Mouse (Mus musculus) forebrain, embryonic 15.5 days (tissue): ENCODE results near the gene Actn3. TPM values are rescaled to one million over a fixed set of nuclear protein-coding genes. Genes with fewer than 3 reads are reported as not detected.
A peak's percentile ranks its signal among the peaks of the same experiment; 100 is the strongest.

Experiments
- ATAC-seq: fragments of 200-750 bp; cut with Nextera tagmentation; replicated peaks from 2 replicates; pipeline ENCODE4 v1.8.0; 2017; ENCODE audit warnings: mild to moderate bottlenecking, moderate TSS enrichment, moderate library complexity
- H3K27ac ChIP-seq: fragments of 300-500 bp; sonication (generic); replicated peaks from 2 replicates; pipeline ENCODE4 v1.5.1; 2015; ENCODE audit warnings: mild to moderate bottlenecking, inconsistent platforms
- H3K27me3 ChIP-seq: fragments of 300-500 bp; sonication (generic); 2 replicates; pipeline ENCODE4 v1.6.1; 2015; ENCODE audit warnings: inconsistent platforms
- H3K36me3 ChIP-seq: fragments of 300-500 bp; sonication (generic); 2 replicates; pipeline ENCODE4 v1.6.1; 2015; ENCODE audit warnings: mild to moderate bottlenecking, inconsistent platforms
- H3K4me1 ChIP-seq: fragments of 300-500 bp; sonication (generic); 2 replicates; pipeline ENCODE4 v1.6.1; 2015; ENCODE audit warnings: inconsistent platforms
- H3K4me2 ChIP-seq: fragments of 300-500 bp; sonication (generic); replicated peaks from 2 replicates; pipeline ENCODE4 v1.6.1; 2015; ENCODE audit warnings: mild to moderate bottlenecking, inconsistent platforms
- H3K4me3 ChIP-seq: fragments of 300-500 bp; sonication (generic); 2 replicates; pipeline ENCODE4 v1.5.1; 2015; ENCODE audit warnings: mild to moderate bottlenecking, inconsistent platforms
- H3K9ac ChIP-seq: fragments of 300-500 bp; sonication (generic); replicated peaks from 2 replicates; pipeline ENCODE4 v1.6.1; 2015; ENCODE audit warnings: mild to moderate bottlenecking, inconsistent platforms
- H3K9me3 ChIP-seq: fragments of 300-500 bp; sonication (generic); 2 replicates; pipeline ENCODE4 v1.6.1; 2016; ENCODE audit warnings: inconsistent platforms
- WGBS: fragments of 180-500 bp; shearing (Covaris S2); methylation state at CpG from one replicate; pipeline ENCODE4 v1.1.7; 2015; ENCODE audit warnings: mixed read lengths; 5-methylcytosine and 5-hydroxymethylcytosine counted together
- polyA plus RNA-seq: library from polyadenylated mRNA; unstranded; fragments of >200 nt; fragmentation: Nextera tagmentation; extraction: Ambion mirVana; gene quantifications from 2 replicates; pipeline ENCODE4 v1.2.1, GENCODE M21; 2015

Gene Actn3
- polyA plus RNA-seq, 1 experiment from 2014 or later = 0.73 TPM

- Histone ChIP-seq H3K4me1 (peaks cover 16% of the 10 kb centered on the region), H3K9ac (peak overlapping the region; percentile 62), H3K27ac (peak overlapping the region; percentile 34; the same call in 1 of the 2 replicates), H3K27me3 (peaks cover 5% of the 10 kb centered on the region; the same call in 1 of the 2 replicates), H3K4me2 (peak overlapping the region; percentile 96), H3K4me3 (peak overlapping the region; percentile 81), H3K36me3 (no peaks in the 10 kb centered on the region), H3K9me3 (no peaks in the 10 kb centered on the region)
- peak; percentile 57 for ATAC-seq
- 2% methylated on average over 14 of the region's 14 CpGs for WGBS
Observed at GRCm38 (mm10) chr19:4855470-4855820, 22.3 kb downstream of the Actn3 start.

- ATAC-seq = peak; percentile 89
- Histone ChIP-seq H3K4me2 (peak within 1 kb of the TSS; percentile 96), H3K9me3 (no peaks in the 10 kb centered on the region), H3K27me3 (peaks cover 5% of the 10 kb centered on the region; the same call in 1 of the 2 replicates), H3K36me3 (no peaks in the 10 kb centered on the region), H3K4me3 (peak within 1 kb of the TSS; percentile 81), H3K4me1 (peaks cover 16% of the 10 kb centered on the region), H3K27ac (peak within 1 kb of the TSS; percentile 34), H3K9ac (peak within 1 kb of the TSS; percentile 62)
- WGBS = 3% methylated on average over 45 of the region's 45 CpGs
Observed at GRCm38 (mm10) chr19:4854552-4855469, 22.9 kb downstream of the Actn3 start, which contains the start of gene Ctsf. Ctsf (plus strand) TSS chr19:4855130.

- ATAC-seq = no peak
- no peak overlapping the region for H3K4me3 ChIP-seq
- peaks cover 6% of the 10 kb centered on the region for H3K4me1 ChIP-seq
- no peak overlapping the region for H3K9ac ChIP-seq
- no peak overlapping the region for H3K4me2 ChIP-seq
- no peaks in the 10 kb centered on the region for H3K9me3 ChIP-seq
- 28% methylated on average over 5 of the region's 5 CpGs for WGBS
- no peak overlapping the region for H3K27ac ChIP-seq
- H3K27me3 ChIP-seq = no peaks in the 10 kb centered on the region
- H3K36me3 ChIP-seq = no peaks in the 10 kb centered on the region
Observed at GRCm38 (mm10) chr19:4850281-4850680, 27.4 kb downstream of the Actn3 start.

GRCm38 (mm10) chr19:4849800-4850199 lies 27.9 kb downstream of the Actn3 start:
- no peak overlapping the region for H3K9ac ChIP-seq
- 66% methylated on average over 4 of the region's 4 CpGs for WGBS
- H3K4me3 ChIP-seq = no peak overlapping the region
- ATAC-seq = no peak
- H3K27me3 ChIP-seq = no peaks in the 10 kb centered on the region
- H3K36me3 ChIP-seq = no peaks in the 10 kb centered on the region
- no peak overlapping the region for H3K4me2 ChIP-seq
- H3K4me1 ChIP-seq = peaks cover 5% of the 10 kb centered on the region
- no peaks in the 10 kb centered on the region for H3K9me3 ChIP-seq
- no peak overlapping the region for H3K27ac ChIP-seq

- ATAC-seq = no peak
- H3K27me3 ChIP-seq = no peaks in the 10 kb centered on the region
- 35% methylated on average over 7 of the region's 7 CpGs for WGBS
Observed at GRCm38 (mm10) chr19:4847490-4847889, 30.2 kb downstream of the Actn3 start.

GRCm38 (mm10) chr19:4845846-4846245 lies 31.9 kb downstream of the Actn3 start:
- 76% methylated on average over 2 of the region's 2 CpGs for WGBS
- Histone ChIP-seq H3K4me2 (no peak overlapping the region), H3K4me1 (no peaks in the 10 kb centered on the region), H3K36me3 (no peaks in the 10 kb centered on the region), H3K27ac (no peak overlapping the region), H3K9ac (no peak overlapping the region), H3K9me3 (no peaks in the 10 kb centered on the region), H3K27me3 (peaks cover 7% of the 10 kb centered on the region; the same call in 1 of the 2 replicates), H3K4me3 (no peak overlapping the region)
- ATAC-seq = no peak

More at GRCm38 (mm10) chr19:4847490-4847889, 30.2 kb downstream of the Actn3 start:
- Histone ChIP-seq H3K9me3 (no peaks in the 10 kb centered on the region), H3K27ac (no peak overlapping the region), H3K4me3 (no peak overlapping the region), H3K4me1 (no peaks in the 10 kb centered on the region), H3K4me2 (no peak overlapping the region), H3K36me3 (no peaks in the 10 kb centered on the region), H3K9ac (no peak overlapping the region)

GRCm38 (mm10) chr19:4842611-4843010 lies 35.1 kb downstream of the Actn3 start:
- peaks cover 16% of the 10 kb centered on the region for H3K4me1 ChIP-seq
- H3K9ac ChIP-seq = no peak overlapping the region
- H3K9me3 ChIP-seq = no peaks in the 10 kb centered on the region
- peaks cover 18% of the 10 kb centered on the region for H3K27me3 ChIP-seq
- H3K36me3 ChIP-seq = no peaks in the 10 kb centered on the region
- no peak overlapping the region for H3K4me2 ChIP-seq
- no peak overlapping the region for H3K27ac ChIP-seq
- 79% methylated on average over 2 of the region's 2 CpGs for WGBS
- no peak overlapping the region for H3K4me3 ChIP-seq
- ATAC-seq = no peak

- Histone ChIP-seq H3K27me3 (peaks cover 18% of the 10 kb centered on the region), H3K27ac (no peak overlapping the region)
- WGBS = 87% methylated on average over 9 of the region's 9 CpGs
Observed at GRCm38 (mm10) chr19:4840848-4841247, 36.9 kb downstream of the Actn3 start.

GRCm38 (mm10) chr19:4839149-4839548 lies 38.6 kb downstream of the Actn3 start, which contains the start of the genes Ccs and Ccdc87:
Ccs (minus strand) TSS chr19:4839332.
Ccdc87 (plus strand) TSS chr19:4839366.
- Histone ChIP-seq H3K27ac (no peak within 1 kb of the TSS), H3K9ac (peak within 1 kb of the TSS; percentile 50), H3K4me3 (peak within 1 kb of the TSS; percentile 47), H3K4me1 (peaks cover 16% of the 10 kb centered on the region), H3K9me3 (no peaks in the 10 kb centered on the region), H3K4me2 (peak within 1 kb of the TSS; percentile 84), H3K27me3 (peaks cover 18% of the 10 kb centered on the region), H3K36me3 (no peaks in the 10 kb centered on the region)
- WGBS = under 1% methylated on average over 25 of the region's 25 CpGs
- peak; percentile 99 for ATAC-seq

More at GRCm38 (mm10) chr19:4840848-4841247, 36.9 kb downstream of the Actn3 start:
- no peak for ATAC-seq
- H3K9me3 ChIP-seq = no peaks in the 10 kb centered on the region
- H3K9ac ChIP-seq = no peak overlapping the region
- H3K4me3 ChIP-seq = no peak overlapping the region
- H3K36me3 ChIP-seq = no peaks in the 10 kb centered on the region
- no peak overlapping the region for H3K4me2 ChIP-seq
- peaks cover 16% of the 10 kb centered on the region for H3K4me1 ChIP-seq

- ATAC-seq = peak; percentile 23; the same call in 1 of the 2 replicates
- peak overlapping the region; percentile 50 for H3K9ac ChIP-seq
- no peaks in the 10 kb centered on the region for H3K36me3 ChIP-seq
- H3K4me3 ChIP-seq = peak overlapping the region; percentile 47
- 37% methylated on average over 10 of the region's 10 CpGs for WGBS
- no peaks in the 10 kb centered on the region for H3K9me3 ChIP-seq
- peaks cover 18% of the 10 kb centered on the region for H3K27me3 ChIP-seq
- H3K27ac ChIP-seq = no peak overlapping the region
- H3K4me1 ChIP-seq = peaks cover 16% of the 10 kb centered on the region
- H3K4me2 ChIP-seq = peak overlapping the region; percentile 84
Observed at GRCm38 (mm10) chr19:4838526-4839140, 39.1 kb downstream of the Actn3 start.

- Histone ChIP-seq H3K36me3 (no peaks in the 10 kb centered on the region; the same call in 1 of the 2 replicates), H3K9ac (no peak overlapping the region), H3K4me1 (peaks cover 16% of the 10 kb centered on the region), H3K27me3 (peaks cover 16% of the 10 kb centered on the region), H3K4me3 (no peak overlapping the region), H3K27ac (no peak overlapping the region), H3K9me3 (no peaks in the 10 kb centered on the region), H3K4me2 (no peak overlapping the region)
- WGBS = 89% methylated on average over 6 of the region's 6 CpGs
- no peak for ATAC-seq
Observed at GRCm38 (mm10) chr19:4837049-4837448, 40.7 kb downstream of the Actn3 start.

GRCm38 (mm10) chr19:4836096-4836495 lies 41.6 kb downstream of the Actn3 start:
- Histone ChIP-seq H3K27me3 (peaks cover 13% of the 10 kb centered on the region), H3K36me3 (no peaks in the 10 kb centered on the region; the same call in 1 of the 2 replicates), H3K9me3 (no peaks in the 10 kb centered on the region), H3K4me3 (no peak overlapping the region), H3K4me1 (peaks cover 16% of the 10 kb centered on the region), H3K4me2 (no peak overlapping the region), H3K9ac (no peak overlapping the region), H3K27ac (no peak overlapping the region)
- no peak for ATAC-seq
- WGBS = 78% methylated on average over 2 of the region's 2 CpGs
